Mouse (Mus musculus) gastrocnemius, postnatal 25 days (tissue): ENCODE measurements around the gene Dcp1b. TPM values are rescaled to one million over a fixed set of nuclear protein-coding genes. Genes with fewer than 3 reads are reported as not detected.

Experiments
- DNase-seq: peaks from one replicate; pipeline ENCODE4 v3.0.0; 2022
- long read RNA-seq, 2 experiments: library from polyadenylated mRNA; stranded (forward); transcript quantifications; one replicate each; pipeline ENCODE4 v2.0.0; 2021
- total RNA-seq, 2 experiments: library from RNA; stranded (reverse); gene quantifications; 1 replicate in 1 of 2; 2 replicates in 1 of 2; pipeline ENCODE4 v1.2.3; 2021

Dcp1b gene
- total RNA-seq = 1 to 10 TPM; 3.9 to 4.2 TPM
- long read RNA-seq, experiment 1, transcript Dcp1b-202 (9 exons, 3,313 nt) = major isoform, 5 of 6 reads
- long read RNA-seq, experiment 1, partial matches to known transcripts = 0 of 6 reads
- long read RNA-seq, experiment 1, other reads (novel, unspliced or antisense) = 0 of 6 reads
- long read RNA-seq, experiment 2, partial matches to known transcripts = 1 of 5 reads
- long read RNA-seq, experiment 2, other reads (novel, unspliced or antisense) = 1 of 5 reads

GRCm38 (mm10) chr6:119175078-119175853 is at the start of gene Dcp1b:
Dcp1b (plus strand) TSS chr6:119175253.
- DNase-seq = peak; percentile 87

GRCm38 (mm10) chr6:119126991-119127390 is 48.1 kb upstream of the Dcp1b start:
- DNase-seq = no peak

- no peak for DNase-seq
These were observed 47.0 kb upstream of the Dcp1b start for GRCm38 (mm10) chr6:119128076-119128475.

GRCm38 (mm10) chr6:119128521-119128920 is 46.5 kb upstream of the Dcp1b start:
- DNase-seq = no peak

GRCm38 (mm10) chr6:119129664-119130063 is 45.4 kb upstream of the Dcp1b start:
- DNase-seq = no peak

GRCm38 (mm10) chr6:119132111-119132735 is 42.8 kb upstream of the Dcp1b start:
- no peak for DNase-seq

GRCm38 (mm10) chr6:119132863-119133262 is 42.2 kb upstream of the Dcp1b start:
- DNase-seq = no peak

- DNase-seq = no peak
These were observed 37.3 kb upstream of the Dcp1b start for GRCm38 (mm10) chr6:119137768-119138167.

GRCm38 (mm10) chr6:119139561-119139960 is 35.5 kb upstream of the Dcp1b start:
- no peak for DNase-seq

GRCm38 (mm10) chr6:119145109-119145508 is 29.9 kb upstream of the Dcp1b start:
- DNase-seq = no peak

GRCm38 (mm10) chr6:119165677-119166076 is 9.4 kb upstream of the Dcp1b start:
- DNase-seq = no peak

GRCm38 (mm10) chr6:119174307-119175074 is 562 bp upstream of the Dcp1b start:
- no peak for DNase-seq

- no peak for DNase-seq
These were observed 1.1 kb downstream of the Dcp1b start for GRCm38 (mm10) chr6:119176103-119176502.

GRCm38 (mm10) chr6:119177101-119177500 is 2.0 kb downstream of the Dcp1b start:
- DNase-seq = no peak

- no peak for DNase-seq
These were observed 5.1 kb downstream of the Dcp1b start for GRCm38 (mm10) chr6:119180188-119180587.

- DNase-seq = no peak
These were observed 7.2 kb downstream of the Dcp1b start for GRCm38 (mm10) chr6:119182211-119182610.

GRCm38 (mm10) chr6:119183781-119184180 is 8.7 kb downstream of the Dcp1b start:
- DNase-seq = no peak

GRCm38 (mm10) chr6:119186658-119187057 is 11.6 kb downstream of the Dcp1b start:
- no peak for DNase-seq

GRCm38 (mm10) chr6:119187631-119188030 is 12.6 kb downstream of the Dcp1b start:
- DNase-seq = no peak

GRCm38 (mm10) chr6:119191478-119191877 is 16.4 kb downstream of the Dcp1b start:
- DNase-seq = no peak

- no peak for DNase-seq
These were observed 18.6 kb downstream of the Dcp1b start for GRCm38 (mm10) chr6:119193571-119194154.

GRCm38 (mm10) chr6:119194161-119194560 is 19.1 kb downstream of the Dcp1b start:
- DNase-seq = no peak
